Mouse (Mus musculus): Measurements from ENCODE around the gene Ttc5. TPM values are rescaled to one million over a fixed set of nuclear protein-coding genes. Genes with fewer than 3 reads are reported as not detected.
"Not testable (repeated sequence)": the region's sequence is repeated elsewhere in the genome, so short reads cannot be mapped to it uniquely, and the experiment has no call there.

Ttc5 gene
- polyA plus RNA-seq, 1 experiment from 2014 or later, result 74.1 TPM

- WGBS, result 76% methylated on average over 5 of the region's 5 CpGs
These were observed 26.8 kb downstream of the Ttc5 start for GRCm38 (mm10) chr14:50758416-50759085.

DNA sequence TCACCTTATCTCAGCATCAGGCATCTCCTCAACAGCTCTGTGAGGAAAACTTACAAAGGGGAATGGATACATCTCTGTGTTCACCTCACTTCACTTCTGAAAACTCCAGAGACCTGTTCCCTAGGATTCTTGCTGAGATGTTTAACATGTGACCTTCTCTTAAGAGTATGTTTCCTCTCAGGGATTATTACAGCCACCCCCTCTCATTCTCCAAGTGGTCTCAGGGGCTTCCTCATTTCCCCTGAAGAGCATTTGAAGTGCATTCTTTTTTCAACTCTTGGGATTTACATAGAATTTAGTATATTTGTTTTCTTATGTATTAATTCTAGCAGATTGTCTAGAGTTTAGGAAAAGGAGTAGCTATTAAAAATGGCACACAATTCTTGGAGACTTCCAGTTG lies 40.3 kb downstream of the Ttc5 start, which contains the start of gene Olfr749:
Gene Olfr749, minus strand, starts transcription at position 101 of the 400 bp plus-strand sequence.
- no peaks in the 10 kb centered on the region for H3K27me3 ChIP-seq
- no peak within 1 kb of the TSS for H3K4me3 ChIP-seq
- no peaks in the 10 kb centered on the region for H3K9me3 ChIP-seq
- no peaks in the 10 kb centered on the region for H3K4me1 ChIP-seq
- H3K4me2 ChIP-seq, result no peak within 1 kb of the TSS
- ATAC-seq (ENCODE audit: borderline replicate concordance, extremely low read depth, low FRiP score, low TSS enrichment), result no peak
- no peaks in the 10 kb centered on the region for H3K36me3 ChIP-seq
- H3K9ac ChIP-seq, result no peak within 1 kb of the TSS
- no peak within 1 kb of the TSS for H3K27ac ChIP-seq

More at GRCm38 (mm10) chr14:50758416-50759085, 26.8 kb downstream of the Ttc5 start:
- H3K4me2 ChIP-seq, result no peak overlapping the region
- H3K36me3 ChIP-seq, result no peaks in the 10 kb centered on the region
- H3K9ac ChIP-seq, result no peak overlapping the region
- H3K9me3 ChIP-seq, result no peaks in the 10 kb centered on the region
- no peak for ATAC-seq (ENCODE audit: borderline replicate concordance, extremely low read depth, low FRiP score, low TSS enrichment)
- no peak overlapping the region for H3K4me3 ChIP-seq
- no peak overlapping the region for H3K27ac ChIP-seq
- H3K27me3 ChIP-seq, result no peaks in the 10 kb centered on the region
- no peaks in the 10 kb centered on the region for H3K4me1 ChIP-seq

- H3K9me3 ChIP-seq, result no peaks in the 10 kb centered on the region
- H3K9ac ChIP-seq, result no peak overlapping the region
- no peak overlapping the region for H3K27ac ChIP-seq
- no peaks in the 10 kb centered on the region for H3K36me3 ChIP-seq
- H3K4me3 ChIP-seq, result no peak overlapping the region
- 61% methylated on average over 2 of the region's 2 CpGs for WGBS
- no peaks in the 10 kb centered on the region for H3K4me1 ChIP-seq
- no peak overlapping the region for H3K4me2 ChIP-seq
- no peak for ATAC-seq (ENCODE audit: borderline replicate concordance, extremely low read depth, low FRiP score, low TSS enrichment)
- no peaks in the 10 kb centered on the region for H3K27me3 ChIP-seq
These were observed 43.7 kb downstream of the Ttc5 start for GRCm38 (mm10) chr14:50741584-50741983.

- 64% methylated on average over 2 of the region's 2 CpGs for WGBS
- Histone ChIP-seq H3K4me3 (no peak overlapping the region), H3K27me3 (no peaks in the 10 kb centered on the region), H3K4me1 (no peaks in the 10 kb centered on the region), H3K4me2 (no peak overlapping the region), H3K36me3 (no peaks in the 10 kb centered on the region), H3K9ac (no peak overlapping the region), H3K9me3 (no peaks in the 10 kb centered on the region), H3K27ac (no peak overlapping the region)
- no peak for ATAC-seq (ENCODE audit: borderline replicate concordance, extremely low read depth, low FRiP score, low TSS enrichment)
These were observed 45.0 kb downstream of the Ttc5 start for GRCm38 (mm10) chr14:50740334-50740733.

DNA sequence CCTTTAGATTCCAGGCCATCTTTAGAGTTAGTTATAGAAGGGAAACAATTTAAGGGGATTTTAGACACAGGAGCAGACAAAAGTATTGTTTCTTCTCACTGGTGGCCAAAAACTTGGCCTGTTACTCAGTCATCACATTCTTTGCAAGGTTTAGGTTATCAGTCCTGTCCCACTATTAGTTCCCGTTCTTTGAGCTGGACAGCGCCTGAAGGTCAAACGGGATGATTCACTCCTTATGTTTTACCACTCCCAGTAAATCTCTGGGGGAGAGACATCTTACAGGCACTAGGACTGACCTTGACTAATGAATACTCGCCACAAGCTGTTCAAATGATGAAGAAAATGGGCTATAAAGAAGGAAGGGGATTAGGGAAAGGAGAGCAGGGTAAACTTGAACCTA lies 62.9 kb downstream of the Ttc5 start:
- not testable (repeated sequence) for H3K9ac ChIP-seq; H3K27me3 ChIP-seq; H3K4me1 ChIP-seq; H3K27ac ChIP-seq; H3K4me2 ChIP-seq; H3K9me3 ChIP-seq; H3K4me3 ChIP-seq; H3K36me3 ChIP-seq; ATAC-seq (ENCODE audit: borderline replicate concordance, extremely low read depth, low FRiP score, low TSS enrichment)
- 85% methylated on average over 4 of the region's 4 CpGs for WGBS

DNA sequence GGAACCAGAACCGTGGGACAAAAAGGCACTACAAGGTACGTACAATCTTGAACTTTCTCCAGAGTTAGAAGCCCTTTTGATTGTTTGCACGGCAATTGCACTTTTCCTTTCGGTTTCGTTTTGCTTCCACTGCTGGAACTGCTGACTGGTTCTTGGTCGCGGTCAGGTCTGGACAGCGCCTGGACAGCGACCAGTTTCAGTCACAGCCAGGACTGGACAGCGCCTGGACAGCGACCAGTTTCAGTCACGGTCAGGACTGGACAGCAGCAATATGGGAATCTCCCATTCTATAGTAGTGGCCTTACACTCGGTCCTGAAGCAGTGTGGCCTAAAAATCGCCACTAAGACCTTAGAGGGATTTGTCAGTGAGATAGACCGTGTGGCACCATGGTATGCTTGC lies 65.4 kb downstream of the Ttc5 start:
- H3K27ac ChIP-seq; H3K4me3 ChIP-seq; ATAC-seq (ENCODE audit: borderline replicate concordance, extremely low read depth, low FRiP score, low TSS enrichment); H3K27me3 ChIP-seq; H3K4me1 ChIP-seq; H3K36me3 ChIP-seq; H3K9me3 ChIP-seq; H3K9ac ChIP-seq; H3K4me2 ChIP-seq: not testable (repeated sequence)
- WGBS, result 89% methylated on average over 15 of the region's 15 CpGs

Other genes starting within 250 kb of the Ttc5 start
- not detected in 2 replicates for gene Olfr744, start 170.6 kb downstream of the Ttc5 start, polyA plus RNA-seq (2015; fragmentation: Nextera tagmentation; extraction: Ambion mirVana)
- not detected in 2 replicates for gene Olfr745, start 146.1 kb downstream of the Ttc5 start, polyA plus RNA-seq (2015; fragmentation: Nextera tagmentation; extraction: Ambion mirVana)
- not detected in 2 replicates for gene Olfr746, start 138.4 kb downstream of the Ttc5 start, polyA plus RNA-seq (2015; fragmentation: Nextera tagmentation; extraction: Ambion mirVana)
- not detected in 2 replicates for gene Olfr747, start 92.3 kb downstream of the Ttc5 start, polyA plus RNA-seq (2015; fragmentation: Nextera tagmentation; extraction: Ambion mirVana)
- gene Olfr748, start 78.1 kb downstream of the Ttc5 start, polyA plus RNA-seq (2015; fragmentation: Nextera tagmentation; extraction: Ambion mirVana), result not detected in 2 replicates
- not detected in 2 replicates for gene Olfr749, start 40.4 kb downstream of the Ttc5 start, polyA plus RNA-seq (2015; fragmentation: Nextera tagmentation; extraction: Ambion mirVana)
- gene Ccnb1ip1, start 22.2 kb upstream of the Ttc5 start, polyA plus RNA-seq (2015; fragmentation: Nextera tagmentation; extraction: Ambion mirVana), result not detected in 2 replicates
- gene Parp2, start 22.3 kb upstream of the Ttc5 start, polyA plus RNA-seq (2015; fragmentation: Nextera tagmentation; extraction: Ambion mirVana), result 60.8 and 61.2 TPM in 2 replicates
- 5.3 and 6.2 TPM in 2 replicates for gene Tep1, start 85.0 kb upstream of the Ttc5 start, polyA plus RNA-seq (2015; fragmentation: Nextera tagmentation; extraction: Ambion mirVana)
- gene Klhl33, start 112.0 kb upstream of the Ttc5 start, polyA plus RNA-seq (2015; fragmentation: Nextera tagmentation; extraction: Ambion mirVana), result 0.36 and 0.50 TPM in 2 replicates
- 174 and 176 TPM in 2 replicates for gene Osgep, start 139.4 kb upstream of the Ttc5 start, polyA plus RNA-seq (2015; fragmentation: Nextera tagmentation; extraction: Ambion mirVana)
- gene Apex1, start 139.4 kb upstream of the Ttc5 start, polyA plus RNA-seq (2015; fragmentation: Nextera tagmentation; extraction: Ambion mirVana), result 222 and 228 TPM in 2 replicates
- 46.7 and 53.4 TPM in 2 replicates for gene Pip4p1, start 145.3 kb upstream of the Ttc5 start, polyA plus RNA-seq (2015; fragmentation: Nextera tagmentation; extraction: Ambion mirVana)
- gene Pnp, start 145.6 kb upstream of the Ttc5 start, polyA plus RNA-seq (2015; fragmentation: Nextera tagmentation; extraction: Ambion mirVana), result 68.1 and 69.5 TPM in 2 replicates
- not detected in 2 replicates for gene Gm49342, start 159.0 kb upstream of the Ttc5 start, polyA plus RNA-seq (2015; fragmentation: Nextera tagmentation; extraction: Ambion mirVana)
- gene Pnp2, start 170.5 kb upstream of the Ttc5 start, polyA plus RNA-seq (2015; fragmentation: Nextera tagmentation; extraction: Ambion mirVana), result 0.38 and 0.76 TPM in 2 replicates
- 0.25 and 0.28 TPM in 2 replicates for gene Rnase10, start 222.2 kb upstream of the Ttc5 start, polyA plus RNA-seq (2015; fragmentation: Nextera tagmentation; extraction: Ambion mirVana)

All from lung, embryonic 15.5 days (tissue).